5 mouse cellular contexts compared by ENCODE assay signal in the genomic region with DNA sequence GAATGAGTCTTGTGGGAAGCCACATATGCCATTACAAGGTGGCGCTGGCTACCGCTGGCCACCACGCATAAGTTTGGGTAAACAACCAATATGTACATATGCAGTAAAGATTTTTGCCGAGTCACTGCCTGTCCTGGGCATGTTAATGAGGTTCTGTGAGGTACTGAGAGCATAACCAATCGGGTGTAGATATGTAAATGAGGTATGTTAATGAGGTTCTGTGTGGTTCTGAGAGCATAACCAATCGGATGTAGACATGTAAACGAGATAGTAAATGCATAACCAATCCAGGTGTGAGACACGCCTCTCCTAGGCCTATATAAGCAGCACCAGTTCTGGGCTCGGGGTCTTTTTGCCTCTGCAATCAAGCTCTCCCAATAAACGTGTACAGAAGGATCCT. TPM values are rescaled to one million over a fixed set of nuclear protein-coding genes. Genes with fewer than 3 reads are reported as not detected.
"Had no signal": no experiment of that assay in that cellular context is flagged by ENCODE, and none has a peak within 500 bp of the region (broad histone marks: within the 10 kb centered on the region; RNA-seq: fewer than 3 reads in every experiment).

No protein-coding gene starts in this region.

RNA-seq across cellular contexts. Expression of a gene that starts 16.1 kb away (rescaled TPM):
- total RNA-seq: granulocyte monocyte progenitor cell, adult 5-6 weeks had no signal
- polyA plus RNA-seq: inflammation-experienced regulatory T-cells, adult 6 months; liver, embryonic 13.5 days; liver, embryonic 15.5 days; liver, postnatal 0 days had no signal
